Mouse (Mus musculus): ENCODE data around the gene Olfr1434. TPM values are rescaled to one million over a fixed set of nuclear protein-coding genes. Genes with fewer than 3 reads are reported as not detected.
"Not testable (repeated sequence)": the region's sequence is repeated elsewhere in the genome, so short reads cannot be mapped to it uniquely, and the experiment has no call there.

The Olfr1434 gene
- not detected in 2 replicates for polyA plus RNA-seq (2015; fragmentation: Nextera tagmentation; extraction: Ambion mirVana)

DNA sequence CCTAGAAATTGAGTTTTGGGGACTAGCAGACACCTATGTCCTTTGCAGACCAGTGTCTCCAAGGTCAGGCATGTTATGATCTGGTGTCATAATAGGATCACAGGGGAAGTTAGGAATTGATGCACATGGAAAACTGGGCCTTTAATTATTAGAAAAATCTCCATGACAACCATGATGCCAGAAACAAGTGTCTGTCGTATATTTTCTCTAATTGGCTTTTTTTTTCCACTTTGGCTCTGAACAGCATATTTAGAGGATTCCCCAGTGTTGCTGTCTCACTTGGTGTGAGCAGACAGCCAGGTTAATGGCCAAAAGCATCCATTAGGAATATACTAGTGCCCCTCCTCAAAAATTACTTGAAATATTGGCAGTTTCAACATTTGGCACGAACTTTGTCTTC is at the start of gene Olfr1434:
Gene Olfr1434 (plus strand): TSS at position 301 of the 400 bp plus-strand sequence.
- no peaks in the 10 kb centered on the region for H3K4me1 ChIP-seq
- no peak for ATAC-seq
- H3K4me3 ChIP-seq: no peak within 1 kb of the TSS
- no peak within 1 kb of the TSS for H3K9ac ChIP-seq
- H3K36me3 ChIP-seq (ENCODE audit: poor library complexity, severe bottlenecking): no peaks in the 10 kb centered on the region
- WGBS: 81% methylated on average over 2 of the region's 2 CpGs
- no peak within 1 kb of the TSS for H3K4me2 ChIP-seq
- H3K27ac ChIP-seq: no peak within 1 kb of the TSS
- no peaks in the 10 kb centered on the region for H3K9me3 ChIP-seq (replicated peaks)
- H3K27me3 ChIP-seq: no peaks in the 10 kb centered on the region

DNA sequence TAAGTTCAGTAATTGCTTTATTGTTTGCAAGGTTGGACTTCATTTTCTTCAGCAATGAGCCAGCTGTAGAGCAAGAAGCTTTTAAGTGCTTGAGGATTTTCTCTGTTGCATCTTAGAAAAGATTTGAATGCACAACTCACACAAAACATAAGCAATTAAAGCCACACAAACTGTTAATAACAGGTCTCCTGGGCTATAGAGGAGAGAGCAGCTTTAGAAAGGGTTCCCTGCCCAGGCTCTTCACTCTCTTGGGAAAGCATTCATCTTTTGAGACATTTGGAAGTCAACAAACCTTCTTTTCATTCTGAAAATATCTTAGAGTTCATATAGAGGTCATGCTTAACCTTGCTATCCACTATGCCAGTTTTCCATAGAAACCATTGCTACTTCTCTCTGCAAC is 47.2 kb upstream of the Olfr1434 start, which contains the start of gene Olfr1432:
Gene Olfr1432 (minus strand): TSS at position 101 of the 400 bp plus-strand sequence.
- not testable (repeated sequence) for H3K36me3 ChIP-seq (ENCODE audit: poor library complexity, severe bottlenecking); H3K4me3 ChIP-seq; H3K9ac ChIP-seq; H3K4me2 ChIP-seq; H3K27ac ChIP-seq; H3K9me3 ChIP-seq (replicated peaks); H3K27me3 ChIP-seq; ATAC-seq; H3K4me1 ChIP-seq

DNA sequence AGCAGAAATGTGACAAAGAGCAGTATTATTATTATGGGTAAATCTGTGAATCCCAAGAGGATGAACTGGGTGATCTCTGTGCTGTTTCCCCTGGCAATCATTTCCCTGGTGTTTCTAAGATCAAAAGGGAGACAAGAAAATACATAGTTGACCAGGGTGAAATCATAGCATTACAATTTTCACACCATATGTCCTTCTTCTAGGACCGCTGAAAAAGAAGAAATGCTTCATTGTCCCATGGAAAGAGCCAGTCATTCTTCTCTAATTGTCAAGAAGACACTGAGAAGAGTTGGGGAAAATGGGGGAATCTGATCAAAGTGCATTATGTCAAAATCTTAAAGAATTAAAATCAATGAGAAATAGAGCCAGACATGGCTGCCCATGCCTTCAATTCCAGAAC is 38.1 kb upstream of the Olfr1434 start, which contains the start of gene Olfr262:
Gene Olfr262 (minus strand): TSS at position 101 of the 400 bp plus-strand sequence.
- no peak for ATAC-seq
- H3K4me2 ChIP-seq: no peak within 1 kb of the TSS
- WGBS: 79% methylated on average over 1 of the region's 1 CpGs

DNA sequence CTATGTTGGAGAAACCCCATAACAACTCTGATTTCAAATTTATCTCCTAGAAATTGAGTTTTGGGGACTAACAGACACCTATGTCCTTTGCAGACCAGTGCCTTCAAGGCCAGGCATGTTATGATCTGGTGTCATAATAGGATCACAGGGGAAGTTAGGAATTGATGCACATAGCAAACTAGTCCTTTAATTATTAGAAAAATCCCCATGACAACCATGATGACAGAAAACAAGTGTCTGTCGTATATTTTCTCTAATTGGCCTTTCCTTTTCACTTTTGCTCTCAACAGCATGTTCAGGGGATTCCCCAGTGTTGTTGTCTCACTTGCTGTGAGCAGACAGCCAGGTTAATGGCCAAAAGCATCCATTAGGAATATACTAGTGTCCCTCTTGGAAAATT is 18.9 kb upstream of the Olfr1434 start, which contains the start of gene Olfr235:
Gene Olfr235 (plus strand): TSS at position 301 of the 400 bp plus-strand sequence.
- 77% methylated on average over 1 of the region's 1 CpGs for WGBS
- no peak for ATAC-seq
- Histone ChIP-seq H3K4me2 (no peak within 1 kb of the TSS), H3K9ac (no peak within 1 kb of the TSS), H3K27ac (no peak within 1 kb of the TSS), H3K4me1 (no peaks in the 10 kb centered on the region), H3K9me3 (replicated peaks) (no peaks in the 10 kb centered on the region), H3K27me3 (no peaks in the 10 kb centered on the region), H3K4me3 (no peak within 1 kb of the TSS), H3K36me3 (ENCODE audit: poor library complexity, severe bottlenecking) (no peaks in the 10 kb centered on the region)

More for the DNA sequence above, 38.1 kb upstream of the Olfr1434 start, which contains the start of gene Olfr262:
- no peaks in the 10 kb centered on the region for H3K9me3 ChIP-seq (replicated peaks)
- no peak within 1 kb of the TSS for H3K27ac ChIP-seq
- no peaks in the 10 kb centered on the region for H3K36me3 ChIP-seq (ENCODE audit: poor library complexity, severe bottlenecking)
- no peaks in the 10 kb centered on the region for H3K4me1 ChIP-seq
- no peaks in the 10 kb centered on the region for H3K27me3 ChIP-seq
- H3K9ac ChIP-seq: no peak within 1 kb of the TSS
- no peak within 1 kb of the TSS for H3K4me3 ChIP-seq

DNA sequence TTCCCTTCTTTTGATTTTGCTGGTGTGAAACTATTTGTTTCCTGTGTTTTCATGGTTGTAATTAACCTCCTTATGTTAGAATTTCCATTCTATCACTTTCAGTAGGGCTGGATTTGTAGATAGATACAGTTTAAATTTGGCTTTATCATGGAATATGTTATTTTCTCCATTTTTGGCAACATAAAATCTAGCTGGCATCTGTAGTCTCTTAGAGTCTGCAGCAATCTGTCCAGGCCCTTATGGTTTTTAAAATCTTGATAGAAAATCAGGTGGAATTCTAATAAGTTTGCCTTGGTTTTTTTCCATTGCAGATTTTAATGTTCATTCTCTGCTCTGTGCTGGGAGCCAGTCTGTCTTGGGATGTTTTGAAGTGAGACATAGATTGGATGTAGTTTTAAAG is 13.3 kb downstream of the Olfr1434 start:
- no peak for ATAC-seq
- Histone ChIP-seq H3K4me2 (no peak overlapping the region), H3K27ac (no peak overlapping the region), H3K9me3 (replicated peaks) (no peaks in the 10 kb centered on the region), H3K4me3 (no peak overlapping the region), H3K27me3 (no peaks in the 10 kb centered on the region), H3K4me1 (no peaks in the 10 kb centered on the region), H3K9ac (no peak overlapping the region), H3K36me3 (ENCODE audit: poor library complexity, severe bottlenecking) (no peaks in the 10 kb centered on the region)

DNA sequence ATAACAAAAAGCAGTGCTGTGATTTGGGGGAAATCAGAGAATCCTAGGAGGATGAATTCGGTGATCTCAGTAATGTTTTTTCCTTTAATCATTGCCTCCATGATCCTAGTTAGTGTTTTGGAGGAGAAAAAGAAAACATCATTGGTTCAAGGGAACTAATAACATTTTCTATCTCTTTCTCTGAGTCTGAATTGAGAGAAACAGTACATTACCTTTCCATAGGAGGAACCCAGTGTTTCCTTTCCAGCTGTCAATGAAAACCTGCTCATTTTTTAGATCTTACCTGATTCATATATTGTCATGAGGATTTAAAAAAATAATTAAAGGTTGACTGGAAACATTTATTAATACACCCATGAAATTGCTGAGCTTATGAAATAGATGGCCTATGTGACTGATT is 19.4 kb downstream of the Olfr1434 start, which contains the start of gene Olfr1436:
Gene Olfr1436 (minus strand): TSS at position 101 of the 400 bp plus-strand sequence.
- not testable (repeated sequence) for H3K9ac ChIP-seq; H3K9me3 ChIP-seq (replicated peaks); H3K4me2 ChIP-seq; H3K27ac ChIP-seq; ATAC-seq; H3K27me3 ChIP-seq; H3K4me1 ChIP-seq; H3K36me3 ChIP-seq (ENCODE audit: poor library complexity, severe bottlenecking); H3K4me3 ChIP-seq
- WGBS: 78% methylated on average over 1 of the region's 1 CpGs

GRCm38 (mm10) chr19:12325001-12325400 is 45.3 kb downstream of the Olfr1434 start, which contains the start of gene Olfr1437:
Olfr1437 (minus strand) TSS chr19:12325101.
- Histone ChIP-seq H3K27me3 (no peaks in the 10 kb centered on the region), H3K36me3 (ENCODE audit: poor library complexity, severe bottlenecking) (no peaks in the 10 kb centered on the region), H3K9ac (no peak within 1 kb of the TSS), H3K4me2 (no peak within 1 kb of the TSS), H3K4me3 (no peak within 1 kb of the TSS), H3K27ac (no peak within 1 kb of the TSS), H3K9me3 (replicated peaks) (no peaks in the 10 kb centered on the region), H3K4me1 (no peaks in the 10 kb centered on the region)
- 76% methylated on average over 2 of the region's 2 CpGs for WGBS
- no peak for ATAC-seq

Other genes starting within 250 kb of the Olfr1434 start
- gene Olfr1423, start 238.5 kb upstream of the Olfr1434 start, polyA plus RNA-seq (2015; fragmentation: Nextera tagmentation; extraction: Ambion mirVana): not detected in 2 replicates
- gene Olfr1424, start 217.2 kb upstream of the Olfr1434 start, polyA plus RNA-seq (2015; fragmentation: Nextera tagmentation; extraction: Ambion mirVana): not detected in 2 replicates
- gene Olfr1425, start 202.1 kb upstream of the Olfr1434 start, polyA plus RNA-seq (2015; fragmentation: Nextera tagmentation; extraction: Ambion mirVana): not detected in 2 replicates
- gene Olfr1426, start 187.8 kb upstream of the Olfr1434 start, polyA plus RNA-seq (2015; fragmentation: Nextera tagmentation; extraction: Ambion mirVana): not detected in 2 replicates
- gene Olfr1427, start 176.5 kb upstream of the Olfr1434 start, polyA plus RNA-seq (2015; fragmentation: Nextera tagmentation; extraction: Ambion mirVana): not detected in 2 replicates
- gene Olfr1428, start 164.0 kb upstream of the Olfr1434 start, polyA plus RNA-seq (2015; fragmentation: Nextera tagmentation; extraction: Ambion mirVana): not detected in 2 replicates
- not detected in 2 replicates for gene Olfr76, start 156.7 kb upstream of the Olfr1434 start, polyA plus RNA-seq (2015; fragmentation: Nextera tagmentation; extraction: Ambion mirVana)
- gene Olfr1555-ps1, start 109.7 kb upstream of the Olfr1434 start, polyA plus RNA-seq (2015; fragmentation: Nextera tagmentation; extraction: Ambion mirVana): not detected in 2 replicates
- gene Olfr1431, start 79.2 kb upstream of the Olfr1434 start, polyA plus RNA-seq (2015; fragmentation: Nextera tagmentation; extraction: Ambion mirVana): not detected in 2 replicates
- not detected in 2 replicates for gene Olfr1432, start 47.3 kb upstream of the Olfr1434 start, polyA plus RNA-seq (2015; fragmentation: Nextera tagmentation; extraction: Ambion mirVana)
- gene Olfr262, start 38.2 kb upstream of the Olfr1434 start, polyA plus RNA-seq (2015; fragmentation: Nextera tagmentation; extraction: Ambion mirVana): not detected in 2 replicates
- gene Olfr235, start 18.8 kb upstream of the Olfr1434 start, polyA plus RNA-seq (2015; fragmentation: Nextera tagmentation; extraction: Ambion mirVana): not detected in 2 replicates
- gene Olfr1436, start 19.3 kb downstream of the Olfr1434 start, polyA plus RNA-seq (2015; fragmentation: Nextera tagmentation; extraction: Ambion mirVana): not detected in 2 replicates
- not detected in 2 replicates for gene Olfr1437, start 45.2 kb downstream of the Olfr1434 start, polyA plus RNA-seq (2015; fragmentation: Nextera tagmentation; extraction: Ambion mirVana)
- gene Olfr1438-ps1, start 56.1 kb downstream of the Olfr1434 start, polyA plus RNA-seq (2015; fragmentation: Nextera tagmentation; extraction: Ambion mirVana): not detected in 2 replicates
- gene Olfr1440, start 107.4 kb downstream of the Olfr1434 start, polyA plus RNA-seq (2015; fragmentation: Nextera tagmentation; extraction: Ambion mirVana): not detected in 2 replicates
- not detected in 2 replicates for gene Olfr1441, start 137.6 kb downstream of the Olfr1434 start, polyA plus RNA-seq (2015; fragmentation: Nextera tagmentation; extraction: Ambion mirVana)
- gene Pfpl, start 148.1 kb downstream of the Olfr1434 start, polyA plus RNA-seq (2015; fragmentation: Nextera tagmentation; extraction: Ambion mirVana): not detected in 2 replicates
- 0.30 and 0.48 TPM in 2 replicates for gene Mpeg1, start 180.9 kb downstream of the Olfr1434 start, polyA plus RNA-seq (2015; fragmentation: Nextera tagmentation; extraction: Ambion mirVana)
- 16.9 and 20.0 TPM in 2 replicates for gene Dtx4, start 221.6 kb downstream of the Olfr1434 start, polyA plus RNA-seq (2015; fragmentation: Nextera tagmentation; extraction: Ambion mirVana)

Data from forebrain, embryonic 13.5 days (tissue).